Mouse (Mus musculus) spleen, embryonic (tissue): Measurements from ENCODE around the gene Gna14.

Experiments used
- CTCF ChIA-PET: fragments of 350-600 bp; sonication (Branson Sonifier 250); formaldehyde crosslinking; loops from one replicate; lab custom pipeline; 2022; lab: Charles Lee

Gna14 gene

GRCm38 (mm10) chr19:16456181-16456580, 20.6 kb downstream of the Gna14 start:
- CTCF ChIA-PET = no interaction called here

DNA sequence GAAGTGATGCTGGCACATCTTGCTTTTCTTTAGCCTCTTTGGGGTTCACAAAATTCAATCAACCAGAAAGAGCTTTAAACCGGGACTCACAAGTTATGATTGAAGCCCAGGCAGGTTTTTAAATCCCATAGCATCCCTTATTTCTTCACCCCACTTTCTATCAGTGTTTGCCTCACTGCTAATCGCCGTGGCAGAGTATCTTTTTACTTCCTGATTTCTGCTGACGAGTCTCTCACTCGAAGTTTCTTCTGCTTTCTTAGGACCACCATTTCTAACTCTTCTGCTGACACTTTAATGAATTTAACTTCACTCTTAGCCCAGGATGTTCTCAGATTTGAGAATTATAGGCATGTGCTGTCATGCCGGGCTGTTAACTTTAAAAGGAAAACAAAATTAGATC, 21.6 kb downstream of the Gna14 start:
- CTCF ChIA-PET = no interaction called here

DNA sequence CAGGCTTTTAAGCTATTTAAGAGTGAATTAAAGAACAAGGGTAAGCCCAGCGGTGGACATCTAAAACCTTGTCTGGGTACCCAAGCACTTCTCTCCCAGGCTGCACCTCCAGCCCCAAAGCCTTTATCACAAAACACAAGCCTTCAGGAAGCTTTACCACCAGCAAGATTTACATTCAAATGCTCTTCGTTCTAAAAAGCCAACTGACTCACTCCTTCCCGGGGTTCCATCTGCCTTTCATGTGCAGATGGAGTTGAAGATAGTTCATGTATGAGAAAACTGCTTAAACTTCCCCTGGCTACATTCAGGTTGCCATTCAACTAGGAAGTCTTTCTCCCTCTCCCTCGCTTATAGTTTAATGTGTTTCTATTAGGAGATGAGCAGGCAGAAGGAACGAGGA, 23.8 kb downstream of the Gna14 start:
- CTCF ChIA-PET = no interaction called here

DNA sequence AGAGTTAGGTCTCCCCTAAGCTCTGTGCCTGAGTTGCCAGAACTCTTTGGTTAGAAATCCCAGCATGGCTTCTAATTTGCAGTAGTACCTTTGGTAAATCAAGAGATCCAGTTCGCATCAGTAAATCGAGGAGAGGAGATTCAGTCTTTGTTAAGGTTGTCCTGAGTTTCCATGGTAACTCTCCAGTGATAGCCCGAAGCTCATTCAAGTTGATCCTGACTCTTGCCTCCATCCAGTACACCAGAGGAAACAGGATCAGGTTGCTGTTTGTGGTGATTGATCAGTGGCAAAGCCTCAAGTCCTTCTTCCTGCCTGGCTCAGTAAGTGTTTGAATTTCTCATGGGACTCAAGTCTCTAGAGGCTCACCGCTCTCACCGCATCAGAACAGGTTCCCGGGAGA, 24.7 kb downstream of the Gna14 start:
- CTCF ChIA-PET = no interaction called here

- CTCF ChIA-PET = no interaction called here
Measured at GRCm38 (mm10) chr19:16460831-16461230, 25.3 kb downstream of the Gna14 start.

DNA sequence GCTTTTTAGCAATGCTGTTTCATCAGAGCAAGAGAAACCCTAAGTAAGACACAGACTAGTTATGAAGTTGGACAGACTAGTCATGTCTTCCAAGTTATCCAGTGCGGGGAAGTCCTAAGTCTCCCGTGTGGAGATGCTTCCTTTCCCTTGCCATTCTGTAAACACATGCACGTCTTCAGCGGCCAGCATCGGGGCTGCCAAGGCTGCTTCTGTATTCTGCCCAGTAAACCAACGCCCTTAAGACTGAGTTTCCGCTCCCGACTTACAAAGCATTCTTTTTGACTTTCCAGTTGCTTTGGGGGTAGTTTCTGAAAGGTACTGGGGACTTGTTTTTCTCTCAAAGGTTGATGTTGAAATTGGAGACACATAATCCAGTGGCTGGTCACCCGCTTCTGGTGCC, 26.9 kb downstream of the Gna14 start:
- CTCF ChIA-PET = no interaction called here

GRCm38 (mm10) chr19:16464730-16465129, 29.2 kb downstream of the Gna14 start:
- CTCF ChIA-PET = no interaction called here

GRCm38 (mm10) chr19:16468756-16469374, 33.3 kb downstream of the Gna14 start:
- CTCF ChIA-PET = no interaction called here

DNA sequence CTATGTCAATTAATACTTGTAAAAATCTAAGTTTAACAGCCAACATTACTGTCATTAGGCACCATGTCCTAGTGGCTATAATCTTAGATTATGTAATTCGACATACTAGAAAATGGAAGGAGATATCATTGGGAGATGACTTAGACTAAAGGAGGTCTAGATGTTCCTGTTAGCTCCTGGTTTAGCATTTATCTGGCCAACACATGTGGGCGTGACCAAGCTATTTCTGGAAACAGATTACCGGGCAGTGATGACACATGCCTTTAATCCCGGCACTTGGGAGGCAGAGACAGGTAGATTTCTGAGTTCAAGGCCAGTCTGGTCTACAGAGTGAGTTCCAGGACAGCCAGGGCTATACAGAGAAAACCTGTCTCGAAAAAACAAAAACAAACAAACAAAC, 37.1 kb downstream of the Gna14 start:
- CTCF ChIA-PET = no interaction called here

DNA sequence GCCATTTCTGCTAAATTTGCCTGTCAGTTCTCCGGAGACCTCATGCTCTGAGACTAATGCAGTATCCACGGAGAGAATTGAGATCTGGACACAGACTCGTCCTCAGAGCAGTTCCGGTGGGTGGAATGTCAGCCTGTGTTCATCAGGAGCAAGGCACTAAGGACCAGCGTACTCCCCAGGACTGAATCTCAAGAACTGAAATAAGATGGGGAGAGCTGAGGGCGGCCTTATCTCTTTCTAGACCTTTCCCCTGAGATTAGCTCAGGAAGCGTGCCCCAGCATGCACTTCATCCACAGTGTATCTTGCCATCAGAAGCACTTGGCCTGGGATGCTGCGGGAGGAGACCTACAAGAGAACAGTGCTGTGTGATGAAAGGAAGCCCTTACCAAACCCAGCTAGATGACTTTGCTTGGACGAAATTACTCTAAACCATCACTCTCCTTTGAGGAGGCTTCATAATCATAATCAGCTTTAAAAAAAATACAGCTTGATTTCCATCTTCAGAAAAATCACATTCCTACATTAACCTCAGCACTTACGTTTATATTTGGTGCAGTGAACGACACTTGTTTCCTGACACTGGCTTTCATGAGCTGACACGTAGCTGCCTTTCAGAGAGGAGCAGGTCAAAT, 41.9 kb downstream of the Gna14 start:
- CTCF ChIA-PET = no interaction called here

GRCm38 (mm10) chr19:16478186-16478607, 42.6 kb downstream of the Gna14 start:
- CTCF ChIA-PET = no interaction called here

DNA sequence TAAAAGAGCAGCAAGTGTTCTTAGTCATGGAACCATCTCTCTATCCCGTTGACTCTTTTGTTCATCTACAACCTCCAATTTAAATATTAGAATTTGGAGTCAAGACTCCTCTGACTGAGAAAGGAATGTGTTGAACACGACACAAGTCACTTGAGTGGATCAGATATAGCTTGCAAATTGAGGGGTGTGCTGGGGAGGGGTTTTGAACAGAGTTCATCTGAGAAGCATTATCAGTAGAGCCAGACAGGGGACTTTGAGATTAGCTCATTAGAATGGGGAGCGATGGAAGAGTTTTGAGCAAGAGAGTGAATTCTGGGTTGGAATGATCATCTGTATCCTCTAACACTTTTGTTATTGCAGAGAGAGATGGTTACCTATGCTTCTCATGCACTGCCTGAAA, 46.5 kb downstream of the Gna14 start:
- CTCF ChIA-PET = no interaction called here

- CTCF ChIA-PET = no interaction called here
Measured at GRCm38 (mm10) chr19:16484237-16484636, 48.7 kb downstream of the Gna14 start.

- CTCF ChIA-PET = no interaction called here
Measured at GRCm38 (mm10) chr19:16484671-16485070, 49.1 kb downstream of the Gna14 start.

GRCm38 (mm10) chr19:16490756-16491155, 55.2 kb downstream of the Gna14 start:
- CTCF ChIA-PET = no interaction called here

GRCm38 (mm10) chr19:16491497-16491896, 55.9 kb downstream of the Gna14 start:
- CTCF ChIA-PET = no interaction called here

- CTCF ChIA-PET = no interaction called here
Measured at GRCm38 (mm10) chr19:16492453-16492852, 56.9 kb downstream of the Gna14 start.

DNA sequence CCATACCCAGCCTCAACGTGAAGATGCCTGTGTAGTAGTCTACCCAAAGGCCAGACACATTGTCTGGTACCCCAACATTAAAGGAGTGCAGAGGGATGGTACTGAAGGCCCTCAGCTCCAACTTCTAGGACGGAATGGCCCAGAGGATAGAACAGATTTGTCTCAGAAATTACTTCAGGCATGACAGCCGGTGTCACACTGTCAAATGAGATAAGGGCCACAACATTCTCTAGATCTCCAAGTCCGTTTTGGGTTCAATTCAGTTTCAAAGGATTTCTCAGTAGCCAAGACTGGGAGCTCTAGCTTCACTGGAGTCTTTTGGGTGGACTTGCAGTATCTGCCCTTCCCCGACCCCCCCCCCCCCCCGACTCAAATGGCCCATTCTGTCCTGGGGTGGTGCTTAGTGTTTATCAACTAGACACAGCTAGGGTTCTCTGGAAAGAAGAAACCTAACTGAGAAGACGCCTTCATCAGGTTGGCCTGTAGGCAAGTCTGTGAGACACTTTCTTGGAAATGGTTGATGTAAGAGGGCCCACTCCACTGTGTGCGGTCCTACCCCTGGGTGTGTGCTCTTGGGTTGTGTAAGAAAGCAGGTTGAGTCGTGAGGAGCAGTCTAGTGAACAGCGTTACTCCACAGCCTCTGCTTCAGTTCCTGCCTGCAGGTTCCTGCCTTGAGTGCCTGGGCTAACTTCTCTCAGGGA, 59.4 kb downstream of the Gna14 start:
- CTCF ChIA-PET = no interaction called here

DNA sequence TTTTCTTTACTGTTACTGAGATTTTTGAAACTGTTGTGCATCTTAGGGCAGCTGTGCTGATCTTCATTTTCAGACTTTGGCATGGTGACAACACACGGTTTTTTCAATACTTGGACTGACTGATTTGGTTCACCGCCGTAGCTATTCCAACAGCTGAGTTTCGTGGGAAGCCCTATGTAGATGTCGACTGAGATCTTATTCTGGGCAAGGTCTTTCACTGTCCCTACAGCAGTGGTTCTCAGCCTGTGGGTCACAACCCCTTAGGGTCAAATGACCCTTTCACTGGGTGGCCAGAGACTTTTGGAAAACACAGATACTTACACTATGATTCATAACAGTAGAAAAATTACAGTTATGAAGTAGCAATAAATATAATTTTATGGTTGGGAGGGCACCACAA, 60.5 kb downstream of the Gna14 start:
- CTCF ChIA-PET = no interaction called here

- CTCF ChIA-PET = no interaction called here
Measured at GRCm38 (mm10) chr19:16502054-16502453, 66.5 kb downstream of the Gna14 start.

DNA sequence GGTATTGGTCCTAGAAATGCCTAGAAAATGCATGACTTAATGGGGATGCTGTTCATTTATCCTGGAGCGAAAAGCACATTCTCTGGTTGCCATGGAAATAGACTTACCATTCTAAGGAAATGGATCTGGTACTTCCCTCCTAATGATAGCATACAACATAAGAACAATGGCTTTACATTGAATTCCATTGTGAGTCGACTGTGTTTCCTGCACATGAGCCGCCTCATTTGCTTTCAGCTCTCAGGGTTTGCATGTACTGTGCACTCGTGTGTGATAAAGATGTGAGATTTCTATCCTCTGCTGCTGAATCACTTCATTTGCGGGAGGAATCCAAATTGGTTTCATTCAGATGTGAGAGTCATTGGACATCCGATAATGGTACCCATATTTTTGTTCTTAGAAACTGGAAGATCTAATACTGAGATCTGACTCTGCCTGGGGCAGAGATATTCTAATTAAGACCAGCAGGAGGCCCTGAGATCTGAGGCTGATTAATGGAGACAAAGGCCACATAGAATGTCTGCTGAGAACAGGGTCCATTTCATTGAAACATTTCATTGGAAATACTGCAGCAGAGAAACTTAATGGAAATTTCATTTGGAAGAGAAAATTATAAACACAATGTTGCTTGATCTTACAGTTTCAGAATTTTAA, 71.3 kb downstream of the Gna14 start:
- CTCF ChIA-PET = no interaction called here

- CTCF ChIA-PET = no interaction called here
Measured at GRCm38 (mm10) chr19:16510343-16511080, 75.0 kb downstream of the Gna14 start.
